Mouse (Mus musculus) spleen, adult 2 months (tissue): ENCODE results near the gene Spata1. TPM values are rescaled to one million over a fixed set of nuclear protein-coding genes. Genes with fewer than 3 reads are reported as not detected.

Experiments used
- DNase-seq, 2 experiments: peaks; one replicate each; pipeline versions ENCODE4 v3.0.0 to v3.0.0-alpha.2; 2012 to 2021; ENCODE audit warnings: low spot score in 2 of 2, low read depth in 1 of 2
- H3K27ac ChIP-seq: fragments of 200-500 bp; 2 replicates; pipeline ENCODE4 v1.5.1; 2012; ENCODE audit warnings: low read length, inconsistent platforms; ENCODE audit not compliant: insufficient read depth
- H3K27me3 ChIP-seq: fragments of 200-500 bp; 2 replicates; pipeline ENCODE4 v1.6.1; 2012; ENCODE audit warnings: mild to moderate bottlenecking, moderate library complexity, low read length, inconsistent platforms; ENCODE audit not compliant: control insufficient read depth, insufficient read depth
- H3K36me3 ChIP-seq: fragments of 200-500 bp; 2 replicates; pipeline ENCODE4 v1.6.1; 2012; ENCODE audit warnings: mild to moderate bottlenecking, low read length, inconsistent platforms; ENCODE audit not compliant: control insufficient read depth, insufficient read depth
- H3K4me1 ChIP-seq: fragments of 200-500 bp; 2 replicates; pipeline ENCODE4 v1.6.1; 2011; ENCODE audit warnings: inconsistent platforms; ENCODE audit not compliant: control insufficient read depth, insufficient read depth, insufficient read length
- H3K4me3 ChIP-seq: fragments of 200-500 bp; 2 replicates; pipeline ENCODE4 v1.5.1; 2011; ENCODE audit warnings: mild to moderate bottlenecking, inconsistent platforms; ENCODE audit not compliant: insufficient read depth, insufficient read length; ENCODE audit errors: extremely low read depth
- CTCF ChIP-seq: fragments of 200-500 bp; IDR thresholded peaks from 2 replicates; pipeline ENCODE4 v1.5.1; 2011; ENCODE audit warnings: mild to moderate bottlenecking, inconsistent platforms; ENCODE audit not compliant: insufficient read depth, insufficient read length, insufficient replicate concordance; ENCODE audit errors: extremely low read depth
- POLR2A ChIP-seq: fragments of 200-500 bp; IDR thresholded peaks from 2 replicates; pipeline ENCODE4 v1.6.1; 2011; ENCODE audit warnings: low read depth, low read length, inconsistent platforms
- WGBS: fragments of 180-500 bp; shearing (Covaris S2); methylation state at CpG from one replicate; pipeline ENCODE4 v1.1.7; 2018; 5-methylcytosine and 5-hydroxymethylcytosine counted together
- polyA plus RNA-seq: library from polyadenylated mRNA; depleted of rRNA; stranded (reverse); fragments of >200 nt; gene quantifications from 2 replicates; pipeline ENCODE4 v1.2.3, GENCODE M21; 2012

Gene Spata1
- polyA plus RNA-seq, 1 experiment, result 0.78 TPM

DNA sequence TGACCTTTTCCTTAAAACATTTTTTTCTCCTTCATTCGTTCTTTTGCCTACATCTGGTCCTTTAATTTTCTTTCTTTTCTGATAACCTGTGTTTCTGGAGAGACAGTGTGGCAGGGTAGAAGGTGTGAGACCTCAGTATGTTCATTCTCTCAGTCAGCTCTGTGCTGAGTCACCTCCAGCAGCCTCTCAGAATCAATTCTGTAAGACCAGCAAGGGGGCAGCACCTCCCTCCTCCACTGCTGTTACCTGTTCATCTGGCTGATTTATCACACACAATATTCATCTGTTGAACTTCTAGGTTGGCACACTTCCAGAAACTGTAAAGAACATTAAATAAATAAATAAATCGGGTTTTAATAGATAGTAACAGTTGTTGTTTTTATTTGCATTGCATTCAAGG lies 36.6 kb downstream of the Spata1 start:
- Histone ChIP-seq H3K36me3 (peaks cover 2% of the 10 kb centered on the region; the same call in 1 of the 2 replicates), H3K27me3 (no peaks in the 10 kb centered on the region), H3K27ac (no peak overlapping the region), H3K4me1 (no peaks in the 10 kb centered on the region), H3K4me3 (no peak overlapping the region)
- no peak for TF ChIP-seq POLR2A
- TF ChIP-seq CTCF, result no peak
- no peak for DNase-seq
- whole genome bisulfite sequencing, result 80% methylated on average over 2 of the region's 2 CpGs

DNA sequence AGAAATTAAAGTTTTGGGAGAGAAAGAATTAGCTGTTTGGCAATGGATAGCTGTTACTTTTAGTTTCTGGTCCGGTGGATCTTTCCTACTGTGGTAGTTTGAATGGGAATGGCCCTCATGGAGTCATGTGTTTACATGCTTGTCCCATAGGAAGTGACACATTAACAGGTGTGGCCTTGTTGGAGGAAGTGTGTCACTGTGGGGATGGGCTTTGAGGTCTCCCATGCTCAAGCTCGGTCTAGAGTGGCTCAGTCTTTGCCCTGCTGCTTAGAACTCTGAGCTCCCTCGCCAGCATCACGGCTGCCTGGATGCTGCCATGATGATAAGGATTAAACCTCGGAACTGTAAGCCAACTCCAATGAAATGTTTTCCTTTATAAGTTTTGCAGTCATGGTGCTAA lies 48.2 kb downstream of the Spata1 start:
- Histone ChIP-seq H3K36me3 (peaks cover 2% of the 10 kb centered on the region; the same call in 1 of the 2 replicates), H3K27me3 (no peaks in the 10 kb centered on the region), H3K27ac (no peak overlapping the region), H3K4me1 (no peaks in the 10 kb centered on the region; the same call in 1 of the 2 replicates), H3K4me3 (no peak overlapping the region)
- no peak for DNase-seq
- WGBS, result 96% methylated on average over 5 of the region's 5 CpGs
- TF ChIP-seq POLR2A (no peak), CTCF (no peak)

DNA sequence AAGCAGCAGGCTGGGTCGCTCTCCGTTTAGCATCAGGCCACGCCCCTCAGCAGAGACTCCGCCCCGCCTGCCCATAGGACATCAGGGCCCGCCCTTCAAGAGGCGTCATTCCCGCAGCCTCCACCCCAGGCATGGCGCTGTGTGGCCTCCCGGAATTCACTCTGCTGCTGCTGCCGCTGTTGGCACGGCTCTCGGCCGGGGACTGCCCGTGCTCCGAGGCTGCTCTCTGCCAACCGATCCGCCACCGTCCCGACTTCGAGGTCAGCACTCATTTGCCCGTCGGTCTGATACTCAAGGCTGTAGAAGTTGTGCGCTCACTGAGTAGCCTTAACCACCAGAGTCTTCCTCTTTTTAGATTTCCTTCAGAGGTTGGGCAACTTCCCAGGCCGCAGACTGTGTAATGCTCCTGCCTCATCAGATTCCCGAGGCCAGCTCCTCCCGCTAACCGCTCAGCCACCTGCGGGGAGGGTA lies 49.1 kb downstream of the Spata1 start:
- peak overlapping the region; percentile 95 for H3K4me3 ChIP-seq
- H3K36me3 ChIP-seq, result peaks cover 2% of the 10 kb centered on the region; the same call in 1 of the 2 replicates
- peak; percentile 66 to 88 for DNase-seq
- H3K27ac ChIP-seq, result peak overlapping the region; percentile 88
- no peaks in the 10 kb centered on the region for H3K27me3 ChIP-seq
- TF ChIP-seq CTCF, result no peak
- peak; percentile 86 for TF ChIP-seq POLR2A
- H3K4me1 ChIP-seq, result no peaks in the 10 kb centered on the region; the same call in 1 of the 2 replicates
- WGBS, result under 1% methylated on average over 29 of the region's 29 CpGs

DNA sequence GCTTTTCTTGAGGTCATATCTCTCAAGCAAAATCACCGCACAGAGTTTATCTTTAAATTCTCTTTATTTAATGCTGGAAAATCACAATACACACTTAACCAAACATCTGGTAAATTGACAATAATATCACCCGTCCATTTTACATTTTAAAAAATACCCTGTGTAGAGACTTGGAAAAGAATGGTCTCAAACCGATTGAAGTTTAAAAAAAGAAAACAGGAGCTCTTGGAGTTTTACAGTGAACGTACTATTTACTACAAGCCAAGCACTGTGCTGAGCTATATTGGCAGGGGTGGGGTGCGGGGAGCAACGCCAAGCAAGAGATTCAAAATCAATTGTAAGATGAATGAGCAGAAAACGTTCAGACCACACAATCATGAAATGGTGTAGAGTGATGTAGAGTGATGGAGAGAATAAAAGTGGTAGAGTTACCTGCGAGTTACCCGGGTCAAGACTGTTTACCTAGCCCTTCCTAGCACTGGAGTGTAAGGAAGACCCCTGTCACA lies 49.8 kb downstream of the Spata1 start, which contains the start of gene Ctbs:
TSS of gene Ctbs (plus strand) at position 51 of the 506 bp plus-strand sequence.
- H3K27me3 ChIP-seq, result no peaks in the 10 kb centered on the region
- 61% methylated on average over 9 of the region's 9 CpGs for WGBS
- no peaks in the 10 kb centered on the region; the same call in 1 of the 2 replicates for H3K4me1 ChIP-seq
- peak within 1 kb of the TSS; percentile 95 for H3K4me3 ChIP-seq
- peak within 1 kb of the TSS; percentile 88 for H3K27ac ChIP-seq
- no peak for TF ChIP-seq CTCF
- no peaks in the 10 kb centered on the region for H3K36me3 ChIP-seq
- no peak for DNase-seq

DNA sequence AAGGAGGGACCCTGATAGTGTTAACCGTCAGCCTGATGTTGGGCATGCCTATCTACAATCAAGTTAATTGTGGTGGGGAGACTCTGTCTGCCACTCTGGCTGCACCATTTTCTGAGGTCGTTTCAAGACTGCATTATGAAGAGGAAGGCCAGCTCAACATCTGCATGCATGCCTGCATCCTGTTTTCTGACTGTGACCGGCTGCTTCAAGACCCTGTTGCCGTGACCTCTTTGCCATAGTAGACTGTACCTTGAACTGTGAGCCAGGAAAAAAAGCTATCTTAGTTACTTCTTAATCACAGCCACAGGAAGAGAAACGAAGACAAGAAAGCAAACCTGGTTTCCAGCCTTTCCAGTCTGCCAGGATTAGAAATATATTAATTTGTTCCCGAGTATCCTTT lies 50.6 kb downstream of the Spata1 start:
- Histone ChIP-seq H3K27me3 (no peaks in the 10 kb centered on the region), H3K36me3 (no peaks in the 10 kb centered on the region), H3K4me1 (no peaks in the 10 kb centered on the region; the same call in 1 of the 2 replicates), H3K4me3 (no peak overlapping the region), H3K27ac (no peak overlapping the region)
- no peak for DNase-seq
- TF ChIP-seq POLR2A (no peak), CTCF (no peak)
- WGBS, result 50% methylated on average over 6 of the region's 6 CpGs

DNA sequence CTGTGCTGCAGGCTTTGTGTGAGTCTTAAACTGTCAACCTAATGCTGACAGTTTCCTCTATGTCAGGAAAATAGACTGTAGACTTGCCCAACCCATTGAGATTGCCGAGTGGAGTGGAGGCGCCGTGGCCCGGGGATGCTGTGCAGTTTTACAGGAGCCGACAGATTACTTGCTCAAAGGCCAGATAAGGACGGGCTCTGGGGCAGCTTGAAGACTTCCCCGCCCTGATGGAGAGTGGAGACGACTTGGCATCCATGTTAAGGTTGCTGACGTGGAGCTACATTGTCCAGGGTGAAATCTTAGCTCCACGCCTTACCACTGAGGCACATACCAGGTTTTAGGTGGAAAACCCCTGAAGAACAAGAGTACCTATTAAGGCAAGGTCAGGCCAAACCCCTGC lies 51.2 kb downstream of the Spata1 start:
- no peak for DNase-seq
- no peak for TF ChIP-seq CTCF
- no peak for TF ChIP-seq POLR2A
- 85% methylated on average over 10 of the region's 10 CpGs for WGBS
- Histone ChIP-seq H3K27ac (no peak overlapping the region), H3K36me3 (no peaks in the 10 kb centered on the region), H3K4me1 (no peaks in the 10 kb centered on the region; the same call in 1 of the 2 replicates), H3K4me3 (no peak overlapping the region), H3K27me3 (no peaks in the 10 kb centered on the region)

DNA sequence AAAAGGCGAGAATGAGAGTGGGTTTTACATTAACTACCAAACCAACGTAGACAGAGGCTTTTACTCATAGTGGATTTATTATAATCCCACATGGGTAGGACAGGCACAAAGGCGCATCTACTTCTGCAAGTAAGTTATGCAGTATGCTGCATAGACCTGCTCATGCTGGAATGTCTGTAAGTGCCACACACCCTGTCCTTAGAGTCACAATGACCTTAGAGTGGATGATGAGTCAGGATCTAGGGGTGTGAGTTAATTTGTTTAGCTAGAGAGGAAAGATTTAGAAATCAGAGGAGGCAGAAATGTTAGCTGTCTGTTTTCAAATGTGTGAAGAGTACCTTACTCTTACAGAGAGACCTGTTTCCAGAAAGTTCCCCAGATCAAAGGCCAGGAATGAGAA lies 52.0 kb downstream of the Spata1 start:
- DNase-seq, result no peak
- 92% methylated on average over 3 of the region's 3 CpGs for WGBS
- TF ChIP-seq POLR2A, result no peak
- no peak for TF ChIP-seq CTCF
- no peaks in the 10 kb centered on the region; the same call in 1 of the 2 replicates for H3K4me1 ChIP-seq
- H3K4me3 ChIP-seq, result no peak overlapping the region
- H3K27me3 ChIP-seq, result no peaks in the 10 kb centered on the region
- no peak overlapping the region for H3K27ac ChIP-seq
- H3K36me3 ChIP-seq, result no peaks in the 10 kb centered on the region
